Mouse (Mus musculus): Measurements from ENCODE around the gene Mkln1. TPM values are rescaled to one million over a fixed set of nuclear protein-coding genes. Genes with fewer than 3 reads are reported as not detected.

Mkln1 gene
- polyA plus RNA-seq, 1 experiment: 40.1 TPM

- TF ChIP-seq CTCF (IDR thresholded peaks at IDR 0.05; ENCODE audit: borderline replicate concordance, control insufficient read depth, extremely low read depth, insufficient read depth, low read length, poor library complexity) (no peak), POLR2A (IDR thresholded peaks at IDR 0.05; ENCODE audit: control insufficient read depth, extremely low read depth, insufficient read depth, low read length, poor library complexity) (no peak)
- H3K36me3 ChIP-seq (ENCODE audit: control insufficient read depth, insufficient read depth, low read length): no peaks in the 10 kb centered on the region
- H3K4me1 ChIP-seq (replicated peaks; ENCODE audit: control insufficient read depth, insufficient read depth, low read length): no peaks in the 10 kb centered on the region
- H3K4me3 ChIP-seq (ENCODE audit: control insufficient read depth, insufficient read depth, low read length): no peak overlapping the region
- no peak overlapping the region for H3K27ac ChIP-seq (ENCODE audit: control insufficient read depth, insufficient read depth, low read length)
- WGBS: 93% methylated on average over 8 of the region's 8 CpGs
- DNase-seq: peak; percentile 11
- H3K27me3 ChIP-seq (ENCODE audit: control insufficient read depth, insufficient read depth, low read length): no peaks in the 10 kb centered on the region
Observed at GRCm38 (mm10) chr6:31519001-31519471, 120.5 kb downstream of the Mkln1 start.

DNA sequence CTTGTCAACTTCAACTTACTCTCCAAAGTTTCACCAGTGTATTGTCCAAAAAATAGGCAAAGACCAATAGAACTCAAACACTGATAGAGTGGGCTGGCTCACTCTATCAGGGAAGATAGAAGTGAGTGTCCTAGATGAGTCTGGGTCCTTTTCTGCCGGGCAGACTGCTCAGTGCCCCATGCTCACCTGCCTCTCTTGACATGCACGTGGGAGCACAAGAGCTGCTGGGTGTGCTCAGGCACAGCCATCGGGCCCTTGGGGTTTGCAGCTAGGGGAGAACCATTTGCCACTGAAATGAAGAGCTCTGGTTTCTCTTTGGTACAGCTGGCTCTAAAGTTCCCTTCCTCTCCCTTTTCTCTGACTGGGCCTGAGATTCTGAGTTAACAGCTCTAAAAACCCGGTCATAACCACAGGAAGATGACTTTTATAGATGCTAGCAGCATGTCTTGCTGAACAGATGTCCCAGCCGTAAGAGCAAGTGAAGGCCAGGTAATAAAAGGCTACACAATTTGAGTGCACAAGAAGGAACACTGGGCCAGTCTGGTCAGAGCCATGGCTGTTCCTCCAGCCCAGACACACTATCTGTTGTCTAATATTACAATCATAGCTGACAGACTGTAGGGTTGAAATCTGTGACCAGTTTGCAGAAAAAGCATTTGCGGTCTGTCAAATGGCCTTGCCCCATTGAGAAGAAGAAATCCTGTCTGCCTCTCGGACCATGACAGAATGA, 122.1 kb downstream of the Mkln1 start:
- H3K4me3 ChIP-seq (ENCODE audit: control insufficient read depth, insufficient read depth, low read length): no peak overlapping the region
- H3K27me3 ChIP-seq (ENCODE audit: control insufficient read depth, insufficient read depth, low read length): no peaks in the 10 kb centered on the region
- H3K4me1 ChIP-seq (replicated peaks; ENCODE audit: control insufficient read depth, insufficient read depth, low read length): no peaks in the 10 kb centered on the region
- H3K36me3 ChIP-seq (ENCODE audit: control insufficient read depth, insufficient read depth, low read length): no peaks in the 10 kb centered on the region
- no peak overlapping the region for H3K27ac ChIP-seq (ENCODE audit: control insufficient read depth, insufficient read depth, low read length)
- WGBS: 61% methylated on average over 7 of the region's 7 CpGs
- no peak for TF ChIP-seq CTCF (IDR thresholded peaks at IDR 0.05; ENCODE audit: borderline replicate concordance, control insufficient read depth, extremely low read depth, insufficient read depth, low read length, poor library complexity)
- TF ChIP-seq POLR2A (IDR thresholded peaks at IDR 0.05; ENCODE audit: control insufficient read depth, extremely low read depth, insufficient read depth, low read length, poor library complexity): no peak
- DNase-seq: no peak

- TF ChIP-seq POLR2A (IDR thresholded peaks at IDR 0.05; ENCODE audit: control insufficient read depth, extremely low read depth, insufficient read depth, low read length, poor library complexity) (no peak), CTCF (IDR thresholded peaks at IDR 0.05; ENCODE audit: borderline replicate concordance, control insufficient read depth, extremely low read depth, insufficient read depth, low read length, poor library complexity) (no peak)
- no peak overlapping the region for H3K27ac ChIP-seq (ENCODE audit: control insufficient read depth, insufficient read depth, low read length)
- no peak overlapping the region for H3K4me3 ChIP-seq (ENCODE audit: control insufficient read depth, insufficient read depth, low read length)
- DNase-seq: no peak
- H3K27me3 ChIP-seq (ENCODE audit: control insufficient read depth, insufficient read depth, low read length): no peaks in the 10 kb centered on the region
- WGBS: 93% methylated on average over 8 of the region's 8 CpGs
- no peaks in the 10 kb centered on the region for H3K36me3 ChIP-seq (ENCODE audit: control insufficient read depth, insufficient read depth, low read length)
- no peaks in the 10 kb centered on the region for H3K4me1 ChIP-seq (replicated peaks; ENCODE audit: control insufficient read depth, insufficient read depth, low read length)
Observed at GRCm38 (mm10) chr6:31521491-31522355, 123.2 kb downstream of the Mkln1 start.

- no peaks in the 10 kb centered on the region for H3K36me3 ChIP-seq (ENCODE audit: control insufficient read depth, insufficient read depth, low read length)
- no peak for TF ChIP-seq POLR2A (IDR thresholded peaks at IDR 0.05; ENCODE audit: control insufficient read depth, extremely low read depth, insufficient read depth, low read length, poor library complexity)
- no peak for TF ChIP-seq CTCF (IDR thresholded peaks at IDR 0.05; ENCODE audit: borderline replicate concordance, control insufficient read depth, extremely low read depth, insufficient read depth, low read length, poor library complexity)
- 88% methylated on average over 4 of the region's 4 CpGs for WGBS
Observed at GRCm38 (mm10) chr6:31522478-31522877, 123.9 kb downstream of the Mkln1 start.

GRCm38 (mm10) chr6:31523039-31523438, 124.5 kb downstream of the Mkln1 start:
- no peak for DNase-seq
- Histone ChIP-seq H3K4me1 (replicated peaks; ENCODE audit: control insufficient read depth, insufficient read depth, low read length) (no peaks in the 10 kb centered on the region), H3K27ac (ENCODE audit: control insufficient read depth, insufficient read depth, low read length) (no peak overlapping the region), H3K27me3 (ENCODE audit: control insufficient read depth, insufficient read depth, low read length) (no peaks in the 10 kb centered on the region), H3K4me3 (ENCODE audit: control insufficient read depth, insufficient read depth, low read length) (no peak overlapping the region), H3K36me3 (ENCODE audit: control insufficient read depth, insufficient read depth, low read length) (no peaks in the 10 kb centered on the region)
- no peak for TF ChIP-seq CTCF (IDR thresholded peaks at IDR 0.05; ENCODE audit: borderline replicate concordance, control insufficient read depth, extremely low read depth, insufficient read depth, low read length, poor library complexity)
- 90% methylated on average over 5 of the region's 5 CpGs for WGBS

More at GRCm38 (mm10) chr6:31522478-31522877, 123.9 kb downstream of the Mkln1 start:
- no peak overlapping the region for H3K27ac ChIP-seq (ENCODE audit: control insufficient read depth, insufficient read depth, low read length)
- H3K27me3 ChIP-seq (ENCODE audit: control insufficient read depth, insufficient read depth, low read length): no peaks in the 10 kb centered on the region
- H3K4me3 ChIP-seq (ENCODE audit: control insufficient read depth, insufficient read depth, low read length): no peak overlapping the region
- H3K4me1 ChIP-seq (replicated peaks; ENCODE audit: control insufficient read depth, insufficient read depth, low read length): no peaks in the 10 kb centered on the region
- no peak for DNase-seq

DNA sequence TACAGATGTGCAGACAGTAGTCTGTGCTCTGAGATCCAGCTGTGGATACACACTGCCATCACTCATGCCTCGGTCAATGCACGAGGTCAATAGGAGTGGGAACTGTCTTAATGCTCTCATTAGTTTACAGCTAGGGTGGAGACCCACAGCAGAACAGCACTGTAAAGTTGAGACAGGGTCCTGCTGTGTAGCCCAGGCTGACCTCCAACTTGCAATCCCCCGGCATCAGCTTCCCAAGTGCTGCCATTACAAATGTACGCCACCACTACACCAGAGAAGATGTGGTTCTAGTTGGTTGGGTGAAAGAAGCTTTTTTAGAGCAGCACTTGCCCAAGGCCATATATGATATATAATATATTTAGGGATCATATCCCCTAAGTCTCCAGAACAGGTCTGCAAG, 125.1 kb downstream of the Mkln1 start:
- Histone ChIP-seq H3K4me3 (ENCODE audit: control insufficient read depth, insufficient read depth, low read length) (no peak overlapping the region), H3K36me3 (ENCODE audit: control insufficient read depth, insufficient read depth, low read length) (no peaks in the 10 kb centered on the region), H3K4me1 (replicated peaks; ENCODE audit: control insufficient read depth, insufficient read depth, low read length) (no peaks in the 10 kb centered on the region), H3K27ac (ENCODE audit: control insufficient read depth, insufficient read depth, low read length) (no peak overlapping the region), H3K27me3 (ENCODE audit: control insufficient read depth, insufficient read depth, low read length) (no peaks in the 10 kb centered on the region)
- 93% methylated on average over 4 of the region's 4 CpGs for WGBS
- no peak for DNase-seq
- no peak for TF ChIP-seq POLR2A (IDR thresholded peaks at IDR 0.05; ENCODE audit: control insufficient read depth, extremely low read depth, insufficient read depth, low read length, poor library complexity)
- no peak for TF ChIP-seq CTCF (IDR thresholded peaks at IDR 0.05; ENCODE audit: borderline replicate concordance, control insufficient read depth, extremely low read depth, insufficient read depth, low read length, poor library complexity)

Data from thymus, adult 2 months (tissue).